Mouse (Mus musculus) CH12.LX (cell line): ENCODE results near the gene Nol9. TPM values are rescaled to one million over a fixed set of nuclear protein-coding genes. Genes with fewer than 3 reads are reported as not detected.

ENCODE experiments used
- DNase-seq: peaks from one replicate; pipeline ENCODE4 v3.0.0-alpha.2; 2013; ENCODE audit errors: extremely low read depth
- H3K27ac ChIP-seq: 2 replicates; pipeline ENCODE4 v1.5.1; 2012; ENCODE audit warnings: low read depth, mild to moderate bottlenecking, control low read depth, moderate library complexity; ENCODE audit not compliant: insufficient read depth
- H3K27me3 ChIP-seq: replicated peaks from 2 replicates; pipeline ENCODE3; 2012; ENCODE audit warnings: inconsistent platforms
- H3K36me3 ChIP-seq, 2 experiments: replicated peaks in 1 of 2; 2 replicates each; pipeline versions ENCODE3 to v1.6.1; 2012; ENCODE audit warnings: inconsistent platforms in 1 of 2, low read length in 1 of 2, mild to moderate bottlenecking in 1 of 2, mixed read lengths in 1 of 2, moderate library complexity in 1 of 2; ENCODE audit not compliant: control insufficient read depth in 1 of 2, insufficient read depth in 1 of 2
- H3K4me1 ChIP-seq, 2 experiments: 2 replicates each; pipeline ENCODE4 v1.6.1; 2012; ENCODE audit warnings: inconsistent platforms in 1 of 2, moderate library complexity in 1 of 2; ENCODE audit not compliant: insufficient read depth in 2 of 2, control insufficient read depth in 1 of 2
- H3K4me2 ChIP-seq: 2 replicates; pipeline ENCODE4 v1.6.1; 2012; ENCODE audit warnings: low read depth, mild to moderate bottlenecking, control low read depth; ENCODE audit not compliant: poor library complexity, insufficient read depth, severe bottlenecking
- H3K4me3 ChIP-seq, 3 experiments: fragments of 150-350 bp in 1 of 3; sonication (generic) in 1 of 3; replicated peaks in 1 of 3; 2 replicates each; pipeline versions ENCODE3 to v1.5.1; 2011 to 2012; ENCODE audit warnings: low read depth in 2 of 3, low read length in 2 of 3, mild to moderate bottlenecking in 2 of 3, moderate library complexity in 2 of 3, control low read depth in 1 of 3, improper control_type of control experiment in 1 of 3, inconsistent platforms in 1 of 3, mixed read lengths in 1 of 3; ENCODE audit not compliant: poor library complexity in 1 of 3
- H3K79me2 ChIP-seq: replicated peaks from 2 replicates; pipeline ENCODE4 v1.6.1; 2012; ENCODE audit warnings: mild to moderate bottlenecking, moderate library complexity; ENCODE audit not compliant: control insufficient read depth, poor library complexity, insufficient read depth, severe bottlenecking; ENCODE audit errors: extremely low read depth
- H3K9ac ChIP-seq: 2 replicates; pipeline ENCODE4 v1.6.1; 2012; ENCODE audit warnings: low read depth, mild to moderate bottlenecking, control low read depth, moderate library complexity; ENCODE audit not compliant: insufficient read depth
- H3K9me3 ChIP-seq: replicated peaks from 2 replicates; pipeline ENCODE3; 2012; ENCODE audit warnings: low read length, inconsistent platforms, mixed read lengths
- CHD1 ChIP-seq: IDR thresholded peaks from 2 replicates; pipeline ENCODE4 v1.6.1; 2012; ENCODE audit warnings: low read depth, low read length, improper control_type of control experiment, inconsistent platforms
- CTCF ChIP-seq, 2 experiments: IDR thresholded peaks in 1 of 2; conservative IDR thresholded peaks in 1 of 2; 2 replicates each; pipeline ENCODE4 v1.5.1; 2011 to 2012; ENCODE audit warnings: low read depth in 2 of 2, low read length in 2 of 2, improper control_type of control experiment in 1 of 2, inconsistent platforms in 1 of 2, mild to moderate bottlenecking in 1 of 2, moderate library complexity in 1 of 2
- ELF1 ChIP-seq: IDR thresholded peaks from 2 replicates; pipeline ENCODE4 v1.6.1; 2014; ENCODE audit warnings: low read depth, mild to moderate bottlenecking, inconsistent platforms, low read length, improper control_type of control experiment
- ETS1 ChIP-seq: conservative IDR thresholded peaks from 2 replicates; pipeline ENCODE4 v1.6.1; 2012; ENCODE audit warnings: low read depth, mild to moderate bottlenecking, inconsistent platforms, low read length, improper control_type of control experiment, moderate library complexity
- GABPA ChIP-seq: IDR thresholded peaks from 2 replicates; pipeline ENCODE4 v1.6.1; 2012; ENCODE audit warnings: low read depth, low read length, improper control_type of control experiment, inconsistent platforms; ENCODE audit not compliant: insufficient replicate concordance
- HCFC1 ChIP-seq: IDR thresholded peaks from 2 replicates; pipeline ENCODE4 v1.6.1; 2012; ENCODE audit warnings: low read depth, mild to moderate bottlenecking, inconsistent platforms, low read length, improper control_type of control experiment
- JUN ChIP-seq: IDR thresholded peaks from 2 replicates; pipeline ENCODE4 v1.6.1; 2011; ENCODE audit warnings: low read depth, mild to moderate bottlenecking, low read length, improper control_type of control experiment, moderate library complexity; ENCODE audit not compliant: insufficient read depth
- JUND ChIP-seq: conservative IDR thresholded peaks from 2 replicates; pipeline ENCODE4 v1.6.1; 2011; ENCODE audit warnings: low read depth, low read length, improper control_type of control experiment
- KAT2A ChIP-seq: IDR thresholded peaks from 2 replicates; pipeline ENCODE4 v1.6.1; 2012; ENCODE audit warnings: low read length, improper control_type of control experiment, inconsistent platforms; ENCODE audit not compliant: insufficient replicate concordance
- MAFK ChIP-seq: IDR thresholded peaks from 2 replicates; pipeline ENCODE4 v1.6.1; 2011; ENCODE audit warnings: low read length, improper control_type of control experiment; ENCODE audit not compliant: insufficient replicate concordance
- MEF2A ChIP-seq: IDR thresholded peaks from 2 replicates; pipeline ENCODE4 v1.6.1; 2014; ENCODE audit warnings: low read depth, mild to moderate bottlenecking, inconsistent platforms, low read length, improper control_type of control experiment, borderline replicate concordance
- MXI1 ChIP-seq: IDR thresholded peaks from 2 replicates; pipeline ENCODE4 v1.6.1; 2011; ENCODE audit warnings: mild to moderate bottlenecking, low read depth, low read length, improper control_type of control experiment
- MYC ChIP-seq: IDR thresholded peaks from 2 replicates; pipeline ENCODE4 v1.6.1; 2011; ENCODE audit warnings: low read depth, mild to moderate bottlenecking, improper control_type of control experiment, low read length
- NELFE ChIP-seq: IDR thresholded peaks from 2 replicates; pipeline ENCODE4 v1.6.1; 2011; ENCODE audit warnings: low read depth, low read length, improper control_type of control experiment
- NRF1 ChIP-seq: IDR thresholded peaks from 2 replicates; pipeline ENCODE4 v1.6.1; 2014; ENCODE audit warnings: low read depth, mild to moderate bottlenecking, inconsistent platforms, low read length, improper control_type of control experiment, moderate library complexity
- POLR2A ChIP-seq: IDR thresholded peaks from 2 replicates; pipeline ENCODE4 v1.6.1; 2011; ENCODE audit warnings: low read depth, mild to moderate bottlenecking, improper control_type of control experiment, low read length
- POLR2AphosphoS2 ChIP-seq: IDR thresholded peaks from 2 replicates; pipeline ENCODE4 v1.6.1; 2011; ENCODE audit warnings: low read depth, low read length, improper control_type of control experiment
- RAD21 ChIP-seq: IDR thresholded peaks from 2 replicates; pipeline ENCODE4 v1.6.1; 2011; ENCODE audit warnings: low read depth, mild to moderate bottlenecking, low read length, improper control_type of control experiment, moderate library complexity
- SIN3A ChIP-seq: IDR thresholded peaks from 2 replicates; pipeline ENCODE4 v1.6.1; 2012; ENCODE audit warnings: low read length, improper control_type of control experiment, inconsistent platforms
- TBP ChIP-seq: conservative IDR thresholded peaks from 2 replicates; pipeline ENCODE4 v1.6.1; 2011; ENCODE audit warnings: low read depth, low read length, improper control_type of control experiment
- TCF12 ChIP-seq: IDR thresholded peaks from 2 replicates; pipeline ENCODE4 v1.6.1; 2014; ENCODE audit warnings: low read depth, mild to moderate bottlenecking, inconsistent platforms, low read length, improper control_type of control experiment
- UBTF ChIP-seq: IDR thresholded peaks from 2 replicates; pipeline ENCODE4 v1.6.1; 2012; ENCODE audit warnings: low read depth, mild to moderate bottlenecking, inconsistent platforms, low read length, improper control_type of control experiment, moderate library complexity
- USF2 ChIP-seq: conservative IDR thresholded peaks from 2 replicates; pipeline ENCODE4 v1.6.1; 2011; ENCODE audit warnings: low read depth, low read length, improper control_type of control experiment
- ZNF384 ChIP-seq: IDR thresholded peaks from 2 replicates; pipeline ENCODE4 v1.6.1; 2012; ENCODE audit warnings: low read depth, low read length, improper control_type of control experiment, inconsistent platforms
- dilution Hi-C: fragments of 300-500 bp; cut with MboI; formaldehyde crosslinking; loops from 2 replicates; pipeline ENCODE4 v1.14.3; 2020; ENCODE audit warnings: low sequenced_read_pairs; ENCODE audit not compliant: extremely low pct_unique_long_range_greater_than_20kb, extremely low pct_ligation_motif_present
- in situ Hi-C: fragments of 300-500 bp; cut with MboI; formaldehyde crosslinking; loops from 3 replicates; pipeline ENCODE4 v1.14.3; 2019; ENCODE audit warnings: low sequenced_read_pairs, low pct_ligation_motif_present, low pct_unique_long_range_greater_than_20kb, mixed read lengths
- polyA plus RNA-seq: library from polyadenylated mRNA; unstranded; fragments of >175 nt; gene quantifications from 2 replicates; pipeline ENCODE4 v1.2.1, GENCODE M21; 2012; ENCODE audit warnings: low read depth; ENCODE audit not compliant: insufficient read length
- total RNA-seq, 2 experiments: library from RNA; depleted of rRNA; stranded (reverse); fragments of 300-350 nt in 1 of 2; fragments of >200 nt in 1 of 2; gene quantifications; 2 replicates each; pipeline ENCODE4 v1.2.3; 2012 to 2014

Nol9 gene
- total and polyA plus RNA-seq, 3 experiments, result 44.7 to 60.5 (median 44.8) TPM

GRCm38 (mm10) chr4:152086505-152087210 is 47.5 kb downstream of the Nol9 start:
- Histone ChIP-seq H3K4me1 (peaks cover 5% of the 10 kb centered on the region in 2 experiments; a peak in 2 of 4 replicates), H3K27me3 (peaks cover 82% of the 10 kb centered on the region), H3K27ac (no peak overlapping the region), H3K79me2 (no peaks in the 10 kb centered on the region), H3K4me3 (peak overlapping the region; percentile 32 to 87 (median 42)), H3K4me2 (peak overlapping the region; percentile 93), H3K9ac (peak overlapping the region; percentile 66), H3K9me3 (peaks cover 6% of the 10 kb centered on the region), H3K36me3 (no peaks in the 10 kb centered on the region)
- DNase-seq, result no peak
- dilution Hi-C loops, result no loop called here
- in situ Hi-C loops, result no loop called here
- TF ChIP-seq CHD1, result no peak
- no peak for TF ChIP-seq GABPA
- TF ChIP-seq POLR2AphosphoS2, result no peak
- TF ChIP-seq CTCF (conservative IDR thresholded peaks at IDR 0.05 in 1 of 2, IDR thresholded peaks at IDR 0.05 in 1 of 2; ENCODE audit: low read depth in 2 of 2, low read length in 2 of 2), result no peak
- peak; percentile 40; the same call in 1 of the 2 replicates for TF ChIP-seq NELFE
- TF ChIP-seq NRF1, result no peak
- no peak for TF ChIP-seq MYC
- no peak for TF ChIP-seq KAT2A
- no peak for TF ChIP-seq TBP
- no peak for TF ChIP-seq HCFC1
- no peak for TF ChIP-seq ZNF384
- TF ChIP-seq TCF12, result no peak
- peak; percentile 50; the same call in 1 of the 2 replicates for TF ChIP-seq POLR2A
- TF ChIP-seq MAFK, result no peak
- no peak for TF ChIP-seq USF2
- no peak for TF ChIP-seq JUN
- no peak for TF ChIP-seq MEF2A
- no peak for TF ChIP-seq RAD21
- TF ChIP-seq ETS1, result no peak
- TF ChIP-seq UBTF, result peak; percentile 86
- TF ChIP-seq ELF1, result peak; percentile 42
- 0 out of 2 replicates have a peak, but pooled peaks have one; percentile 23 for TF ChIP-seq MXI1
- no peak for TF ChIP-seq SIN3A
- no peak for TF ChIP-seq JUND
